Mouse (Mus musculus): Measurements from ENCODE around the gene Prdx6.

GRCm38 (mm10) chr1:161249442-161249841 lies 1.6 kb downstream of the Prdx6 start:
- no peak for TF ChIP-seq CTCF (IDR thresholded peaks at IDR 0.05; ENCODE audit: extremely low read depth, insufficient read depth, low read length)
- TF ChIP-seq POLR2A (IDR thresholded peaks at IDR 0.05; ENCODE audit: extremely low read depth, insufficient read depth, low read length): no peak
